Mouse (Mus musculus): Measurements from ENCODE around the gene Cry2.

Gene Cry2

GRCm38 (mm10) chr2:92371971-92372690 is 61.7 kb downstream of the Cry2 start:
- DNase-seq (ENCODE audit: extremely low read depth, low read depth): no peak

GRCm38 (mm10) chr2:92370821-92371805 is 62.7 kb downstream of the Cry2 start:
- no peak for DNase-seq (ENCODE audit: extremely low read depth, low read depth)

- no peak for DNase-seq (ENCODE audit: extremely low read depth, low read depth)
Observed at GRCm38 (mm10) chr2:92370375-92370774, 63.5 kb downstream of the Cry2 start.

- DNase-seq (ENCODE audit: extremely low read depth, low read depth): no peak
Observed at GRCm38 (mm10) chr2:92367383-92368029, 66.3 kb downstream of the Cry2 start.

- no peak for DNase-seq (ENCODE audit: extremely low read depth, low read depth)
Observed at GRCm38 (mm10) chr2:92365568-92365967, 68.3 kb downstream of the Cry2 start.

- no peak for DNase-seq (ENCODE audit: extremely low read depth, low read depth)
Observed at GRCm38 (mm10) chr2:92364086-92364485, 69.8 kb downstream of the Cry2 start.

GRCm38 (mm10) chr2:92362571-92363228 is 71.1 kb downstream of the Cry2 start:
- DNase-seq (ENCODE audit: extremely low read depth, low read depth): no peak

GRCm38 (mm10) chr2:92361795-92362194 is 72.0 kb downstream of the Cry2 start:
- DNase-seq (ENCODE audit: extremely low read depth, low read depth): no peak

- no peak for DNase-seq (ENCODE audit: extremely low read depth, low read depth)
Observed at GRCm38 (mm10) chr2:92360893-92361292, 73.0 kb downstream of the Cry2 start.

GRCm38 (mm10) chr2:92360186-92360823 is 73.5 kb downstream of the Cry2 start:
- DNase-seq (ENCODE audit: extremely low read depth, low read depth): no peak

- no peak for DNase-seq (ENCODE audit: extremely low read depth, low read depth)
Observed at GRCm38 (mm10) chr2:92359301-92359700, 74.5 kb downstream of the Cry2 start.

- no peak for DNase-seq (ENCODE audit: extremely low read depth, low read depth)
Observed at GRCm38 (mm10) chr2:92354224-92354623, 79.6 kb downstream of the Cry2 start.
